31 mouse cellular contexts compared by ENCODE assay signal in genomic region chr17:80241594-80241993, GRCm38 (mm10). TPM values are rescaled to one million over a fixed set of nuclear protein-coding genes. Genes with fewer than 3 reads are reported as not detected.
"Had no signal": no experiment of that assay in that cellular context is flagged by ENCODE, and none has a peak within 500 bp of the region (broad histone marks: within the 10 kb centered on the region; RNA-seq: fewer than 3 reads in every experiment).

No protein-coding gene starts in this region.

- H3K9ac ChIP-seq: heart, embryonic 13.5 days; heart, embryonic 15.5 days; hindbrain, embryonic 13.5 days; hindbrain, embryonic 15.5 days; limb, embryonic 13.5 days; limb, embryonic 15.5 days; liver, embryonic 13.5 days; liver, embryonic 15.5 days had no signal

- H3K27ac ChIP-seq: gastrocnemius, adult 2 months; heart, adult 2 months; heart, embryonic 13.5 days; heart, embryonic 15.5 days; hindbrain, embryonic 13.5 days; hindbrain, embryonic 15.5 days; hindbrain, postnatal 0 days; limb, embryonic 13.5 days; limb, embryonic 15.5 days; liver, embryonic 13.5 days; liver, embryonic 15.5 days had no signal

- DNase-seq: gastrocnemius, adult 2 months; gastrocnemius, postnatal 10 days; gastrocnemius, postnatal 36 days; heart, adult 11 months; heart, adult 2 months; heart, postnatal 14 days; heart, postnatal 36 days; kidney, adult 11 months; kidney, adult 2 months; kidney, adult 9 months; kidney, postnatal 10 days; kidney, postnatal 36 days; layer of hippocampus, adult 9-11 months; layer of hippocampus, postnatal 36 days; left cerebral cortex, postnatal 4 days; liver, embryonic 13.5 days had no signal

- H3K9me3 ChIP-seq: heart, embryonic 13.5 days; heart, embryonic 15.5 days; hindbrain, embryonic 13.5 days; hindbrain, embryonic 15.5 days; limb, embryonic 13.5 days; limb, embryonic 15.5 days; liver, embryonic 13.5 days; liver, embryonic 15.5 days had no signal

- H3K4me3 ChIP-seq: gastrocnemius, adult 2 months; heart, adult 2 months; heart, embryonic 13.5 days; heart, embryonic 15.5 days; hindbrain, embryonic 13.5 days; hindbrain, embryonic 15.5 days; limb, embryonic 13.5 days; limb, embryonic 15.5 days; liver, embryonic 13.5 days; liver, embryonic 15.5 days had no signal

- H3K27me3 ChIP-seq: heart, embryonic 13.5 days; heart, embryonic 15.5 days; hindbrain, embryonic 13.5 days; hindbrain, embryonic 15.5 days; limb, embryonic 13.5 days; limb, embryonic 15.5 days; liver, embryonic 13.5 days; liver, embryonic 15.5 days had no signal

- H3K4me1 ChIP-seq: heart, embryonic 13.5 days; heart, embryonic 15.5 days; hindbrain, embryonic 13.5 days; hindbrain, embryonic 15.5 days; limb, embryonic 13.5 days; limb, embryonic 15.5 days had no signal

- ATAC-seq: hindbrain, postnatal 0 days; intestine, embryonic 16.5 days had no signal

RNA-seq across cellular contexts. Expression of gene Ttc39d, which starts 34.3 kb away (rescaled TPM):
- total RNA-seq: gastrocnemius, adult 2 months; gastrocnemius, postnatal 10 days; gastrocnemius, postnatal 36 days; heart, postnatal 36 days; hematopoietic stem cell, adult 5-6 weeks; hindbrain, postnatal 0 days had no signal
- polyA plus RNA-seq: hindbrain, embryonic 11.5 days; intestine, embryonic 14.5 days; intestine, embryonic 16.5 days; kidney, embryonic 16.5 days; large intestine, adult 2 months; liver, embryonic 11.5 days; liver, embryonic 13.5 days; liver, embryonic 15.5 days had no signal
